Mouse (Mus musculus): Measurements from ENCODE around the gene Tmed6. TPM values are rescaled to one million over a fixed set of nuclear protein-coding genes. Genes with fewer than 3 reads are reported as not detected.
A peak's percentile ranks its signal among the peaks of the same experiment; 100 is the strongest.

The Tmed6 gene
- polyA plus RNA-seq, 1 experiment from 2014 or later, result 55.6 TPM

GRCm38 (mm10) chr8:107096366-107097036 is 31.1 kb upstream of the Tmed6 start, which contains the start of gene Terf2:
Terf2 (minus strand) TSS chr8:107096547.
- TF ChIP-seq CTCF (IDR thresholded peaks at IDR 0.05; ENCODE audit: low read depth), result no peak
- 4% methylated on average over 38 of the region's 39 CpGs for WGBS
- H3K27ac ChIP-seq, result peak within 1 kb of the TSS; percentile 96
- peak within 1 kb of the TSS; percentile 89 for H3K9ac ChIP-seq (ENCODE audit: low read depth, low read length)
- H3K9me3 ChIP-seq (replicated peaks; ENCODE audit: low read length), result no peaks in the 10 kb centered on the region
- H3K4me2 ChIP-seq (ENCODE audit: low read length), result peak within 1 kb of the TSS; percentile 56
- H3K36me3 ChIP-seq (ENCODE audit: insufficient read depth, low read length), result 0 out of 2 replicates have a peak, but pooled peaks cover 9% of the 10 kb centered on the region
- H3K4me1 ChIP-seq (replicated peaks; ENCODE audit: insufficient read depth, low read length), result no peaks in the 10 kb centered on the region; the same call in 1 of the 2 replicates
- DNase-seq (ENCODE audit: low spot score), result peak; percentile 98
- no peaks in the 10 kb centered on the region for H3K27me3 ChIP-seq (ENCODE audit: insufficient read depth, low read length)
- peak within 1 kb of the TSS; percentile 70 for H3K4me3 ChIP-seq (replicated peaks; ENCODE audit: low read depth, low read length)
- peak; percentile 95 for ATAC-seq (replicated peaks; ENCODE audit: low FRiP score, low read depth)

GRCm38 (mm10) chr8:107095717-107096365 is 30.4 kb upstream of the Tmed6 start:
- no peaks in the 10 kb centered on the region for H3K9me3 ChIP-seq (replicated peaks; ENCODE audit: low read length)
- H3K4me3 ChIP-seq (replicated peaks; ENCODE audit: low read depth, low read length), result peak overlapping the region; percentile 70
- WGBS, result under 1% methylated on average over 48 of the region's 53 CpGs
- peak overlapping the region; percentile 89 for H3K9ac ChIP-seq (ENCODE audit: low read depth, low read length)
- H3K27me3 ChIP-seq (ENCODE audit: insufficient read depth, low read length), result no peaks in the 10 kb centered on the region
- peak overlapping the region; percentile 96 for H3K27ac ChIP-seq
- H3K36me3 ChIP-seq (ENCODE audit: insufficient read depth, low read length), result peaks cover 13% of the 10 kb centered on the region; the same call in 1 of the 2 replicates
- TF ChIP-seq CTCF (IDR thresholded peaks at IDR 0.05; ENCODE audit: low read depth), result no peak
- DNase-seq (ENCODE audit: low spot score) (peak; percentile 54), ATAC-seq (replicated peaks; ENCODE audit: low FRiP score, low read depth) (peak; percentile 29; the same call in 1 of the 2 replicates)
- H3K4me1 ChIP-seq (replicated peaks; ENCODE audit: insufficient read depth, low read length), result no peaks in the 10 kb centered on the region; the same call in 1 of the 2 replicates
- H3K4me2 ChIP-seq (ENCODE audit: low read length), result peak overlapping the region; percentile 56

GRCm38 (mm10) chr8:107090531-107090930 is 25.1 kb upstream of the Tmed6 start:
- Histone ChIP-seq H3K9ac (ENCODE audit: low read depth, low read length) (no peak overlapping the region), H3K9me3 (replicated peaks; ENCODE audit: low read length) (no peaks in the 10 kb centered on the region), H3K27ac (no peak overlapping the region), H3K4me2 (ENCODE audit: low read length) (no peak overlapping the region), H3K27me3 (ENCODE audit: insufficient read depth, low read length) (no peaks in the 10 kb centered on the region), H3K4me1 (replicated peaks; ENCODE audit: insufficient read depth, low read length) (no peaks in the 10 kb centered on the region; the same call in 1 of the 2 replicates), H3K36me3 (ENCODE audit: insufficient read depth, low read length) (peaks cover 13% of the 10 kb centered on the region; the same call in 1 of the 2 replicates), H3K4me3 (replicated peaks; ENCODE audit: low read depth, low read length) (no peak overlapping the region)
- no peak for TF ChIP-seq CTCF (IDR thresholded peaks at IDR 0.05; ENCODE audit: low read depth)
- DNase-seq (ENCODE audit: low spot score) (no peak), ATAC-seq (replicated peaks; ENCODE audit: low FRiP score, low read depth) (no peak)
- WGBS, result 95% methylated on average over 7 of the region's 7 CpGs

GRCm38 (mm10) chr8:107088526-107089063 is 23.2 kb upstream of the Tmed6 start:
- ATAC-seq (replicated peaks; ENCODE audit: low FRiP score, low read depth), result no peak
- no peak overlapping the region for H3K9ac ChIP-seq (ENCODE audit: low read depth, low read length)
- H3K27me3 ChIP-seq (ENCODE audit: insufficient read depth, low read length), result no peaks in the 10 kb centered on the region
- DNase-seq (ENCODE audit: low spot score), result no peak
- H3K4me1 ChIP-seq (replicated peaks; ENCODE audit: insufficient read depth, low read length), result no peaks in the 10 kb centered on the region
- no peak for TF ChIP-seq CTCF (IDR thresholded peaks at IDR 0.05; ENCODE audit: low read depth)
- no peak overlapping the region for H3K27ac ChIP-seq
- peaks cover 9% of the 10 kb centered on the region; the same call in 1 of the 2 replicates for H3K36me3 ChIP-seq (ENCODE audit: insufficient read depth, low read length)
- no peak overlapping the region for H3K4me3 ChIP-seq (replicated peaks; ENCODE audit: low read depth, low read length)
- H3K4me2 ChIP-seq (ENCODE audit: low read length), result no peak overlapping the region
- WGBS, result 94% methylated on average over 5 of the region's 5 CpGs
- no peaks in the 10 kb centered on the region for H3K9me3 ChIP-seq (replicated peaks; ENCODE audit: low read length)

GRCm38 (mm10) chr8:107086018-107086417 is 20.6 kb upstream of the Tmed6 start:
- Histone ChIP-seq H3K4me3 (replicated peaks; ENCODE audit: low read depth, low read length) (no peak overlapping the region), H3K4me2 (ENCODE audit: low read length) (no peak overlapping the region), H3K9ac (ENCODE audit: low read depth, low read length) (no peak overlapping the region), H3K4me1 (replicated peaks; ENCODE audit: insufficient read depth, low read length) (no peaks in the 10 kb centered on the region), H3K27ac (no peak overlapping the region), H3K27me3 (ENCODE audit: insufficient read depth, low read length) (no peaks in the 10 kb centered on the region), H3K9me3 (replicated peaks; ENCODE audit: low read length) (no peaks in the 10 kb centered on the region), H3K36me3 (ENCODE audit: insufficient read depth, low read length) (peaks cover 20% of the 10 kb centered on the region)
- no peak for TF ChIP-seq CTCF (IDR thresholded peaks at IDR 0.05; ENCODE audit: low read depth)
- DNase-seq (ENCODE audit: low spot score) (no peak), ATAC-seq (replicated peaks; ENCODE audit: low FRiP score, low read depth) (no peak)
- WGBS, result 98% methylated on average over 5 of the region's 5 CpGs

- peaks cover 23% of the 10 kb centered on the region for H3K36me3 ChIP-seq (ENCODE audit: insufficient read depth, low read length)
These were observed 19.9 kb upstream of the Tmed6 start for GRCm38 (mm10) chr8:107085358-107085757.

More at GRCm38 (mm10) chr8:107085358-107085757, 19.9 kb upstream of the Tmed6 start:
- 97% methylated on average over 17 of the region's 17 CpGs for WGBS
- H3K4me3 ChIP-seq (replicated peaks; ENCODE audit: low read depth, low read length), result no peak overlapping the region
- peak; percentile 44 for TF ChIP-seq CTCF (IDR thresholded peaks at IDR 0.05; ENCODE audit: low read depth)
- no peak overlapping the region for H3K9ac ChIP-seq (ENCODE audit: low read depth, low read length)
- H3K9me3 ChIP-seq (replicated peaks; ENCODE audit: low read length), result no peaks in the 10 kb centered on the region
- ATAC-seq (replicated peaks; ENCODE audit: low FRiP score, low read depth), result no peak
- H3K27me3 ChIP-seq (ENCODE audit: insufficient read depth, low read length), result no peaks in the 10 kb centered on the region
- H3K4me2 ChIP-seq (ENCODE audit: low read length), result no peak overlapping the region
- DNase-seq (ENCODE audit: low spot score), result no peak
- no peak overlapping the region for H3K27ac ChIP-seq
- H3K4me1 ChIP-seq (replicated peaks; ENCODE audit: insufficient read depth, low read length), result no peaks in the 10 kb centered on the region

Data from kidney, postnatal 0 days (tissue).